Mouse (Mus musculus) heart, embryonic 13.5 days (tissue): ENCODE measurements around the gene Tmem235. TPM values are rescaled to one million over a fixed set of nuclear protein-coding genes. Genes with fewer than 3 reads are reported as not detected.
A peak's percentile ranks its signal among the peaks of the same experiment; 100 is the strongest.
"Not testable (repeated sequence)": the region's sequence is repeated elsewhere in the genome, so short reads cannot be mapped to it uniquely, and the experiment has no call there.

Source experiments
- ATAC-seq: fragments of 200-750 bp; cut with Nextera tagmentation; 2 replicates; pipeline ENCODE4 v1.8.0; 2017; ENCODE audit warnings: moderate TSS enrichment; ENCODE audit not compliant: insufficient number of reproducible peaks, low FRiP score, low TSS enrichment; ENCODE audit errors: extremely low read depth
- H3K27ac ChIP-seq: fragments of 300-500 bp; sonication (generic); replicated peaks from 2 replicates; pipeline ENCODE4 v1.5.1; 2015; ENCODE audit warnings: moderate library complexity, mild to moderate bottlenecking, inconsistent platforms
- H3K27me3 ChIP-seq: fragments of 300-500 bp; sonication (generic); replicated peaks from 2 replicates; pipeline ENCODE4 v1.6.1; 2015; ENCODE audit warnings: mild to moderate bottlenecking, inconsistent platforms
- H3K36me3 ChIP-seq: fragments of 300-500 bp; sonication (generic); 2 replicates; pipeline ENCODE4 v1.6.1; 2015; ENCODE audit warnings: mild to moderate bottlenecking, inconsistent platforms
- H3K4me1 ChIP-seq: fragments of 300-500 bp; sonication (generic); 2 replicates; pipeline ENCODE4 v1.6.1; 2015; ENCODE audit warnings: inconsistent platforms
- H3K4me2 ChIP-seq: fragments of 300-500 bp; sonication (generic); 2 replicates; pipeline ENCODE4 v1.6.1; 2015; ENCODE audit warnings: inconsistent platforms, mild to moderate bottlenecking, moderate library complexity
- H3K4me3 ChIP-seq: fragments of 300-500 bp; sonication (generic); 2 replicates; pipeline ENCODE4 v1.5.1; 2015; ENCODE audit warnings: moderate library complexity, mild to moderate bottlenecking, inconsistent platforms
- H3K9ac ChIP-seq: fragments of 300-500 bp; sonication (generic); 2 replicates; pipeline ENCODE4 v1.6.1; 2015; ENCODE audit warnings: inconsistent platforms, mild to moderate bottlenecking, moderate library complexity
- H3K9me3 ChIP-seq: fragments of 300-500 bp; sonication (generic); 2 replicates; pipeline ENCODE4 v1.6.1; 2016; ENCODE audit warnings: inconsistent platforms
- WGBS: fragments of 180-500 bp; shearing (Covaris S2); methylation state at CpG from one replicate; pipeline ENCODE4 v1.1.7; 2015; ENCODE audit warnings: mixed read lengths; 5-methylcytosine and 5-hydroxymethylcytosine counted together
- polyA plus RNA-seq: library from polyadenylated mRNA; unstranded; fragments of >200 nt; fragmentation: Nextera tagmentation; extraction: Ambion mirVana; gene quantifications from 2 replicates; pipeline ENCODE4 v1.2.1, GENCODE M21; 2015

Gene Tmem235
- polyA plus RNA-seq, 1 experiment from 2014 or later, result not detected

- Histone ChIP-seq H3K9me3 (no peaks in the 10 kb centered on the region), H3K4me1 (peaks cover 50% of the 10 kb centered on the region)
Measured at GRCm38 (mm10) chr11:117832086-117832969, 28.2 kb upstream of the Tmem235 start.

GRCm38 (mm10) chr11:117833509-117833908 is 27.0 kb upstream of the Tmem235 start:
- not testable (repeated sequence) for H3K4me3 ChIP-seq, H3K27me3 ChIP-seq, H3K9ac ChIP-seq, H3K9me3 ChIP-seq, H3K4me2 ChIP-seq, ATAC-seq, H3K36me3 ChIP-seq, H3K27ac ChIP-seq
- WGBS, result 92% methylated on average over 4 of the region's 6 CpGs
- peaks cover 45% of the 10 kb centered on the region for H3K4me1 ChIP-seq

More at GRCm38 (mm10) chr11:117832086-117832969, 28.2 kb upstream of the Tmem235 start:
- peaks cover 4% of the 10 kb centered on the region; the same call in 1 of the 2 replicates for H3K36me3 ChIP-seq
- peak overlapping the region; percentile 59 for H3K4me2 ChIP-seq
- 0 out of 2 replicates have a peak overlapping the region, but pooled peaks have one; percentile 8 for H3K27ac ChIP-seq
- 24% methylated on average over 28 of the region's 28 CpGs for WGBS
- peak; percentile 67 for ATAC-seq
- peak overlapping the region; percentile 33 for H3K4me3 ChIP-seq
- peak overlapping the region; percentile 56; the same call in 1 of the 2 replicates for H3K9ac ChIP-seq
- no peaks in the 10 kb centered on the region for H3K27me3 ChIP-seq

GRCm38 (mm10) chr11:117834086-117834485 is 26.5 kb upstream of the Tmem235 start:
- Histone ChIP-seq H3K9ac (no peak overlapping the region), H3K27me3 (no peaks in the 10 kb centered on the region), H3K27ac (no peak overlapping the region), H3K4me2 (no peak overlapping the region), H3K4me3 (no peak overlapping the region), H3K36me3 (peaks cover 4% of the 10 kb centered on the region; the same call in 1 of the 2 replicates), H3K9me3 (no peaks in the 10 kb centered on the region), H3K4me1 (peaks cover 45% of the 10 kb centered on the region)
- WGBS, result 86% methylated on average over 8 of the region's 8 CpGs
- no peak for ATAC-seq

GRCm38 (mm10) chr11:117836306-117836705 is 24.2 kb upstream of the Tmem235 start:
- peak overlapping the region; percentile 37 for H3K9ac ChIP-seq
- no peaks in the 10 kb centered on the region for H3K27me3 ChIP-seq
- WGBS, result 23% methylated on average over 13 of the region's 13 CpGs
- no peak overlapping the region for H3K27ac ChIP-seq
- H3K9me3 ChIP-seq, result no peaks in the 10 kb centered on the region
- peak overlapping the region; percentile 33 for H3K4me3 ChIP-seq
- peak overlapping the region; percentile 60 for H3K4me2 ChIP-seq
- peaks cover 39% of the 10 kb centered on the region for H3K4me1 ChIP-seq
- peaks cover 4% of the 10 kb centered on the region; the same call in 1 of the 2 replicates for H3K36me3 ChIP-seq
- ATAC-seq, result no peak

GRCm38 (mm10) chr11:117838572-117838971 is 22.0 kb upstream of the Tmem235 start:
- Histone ChIP-seq H3K27ac (peak overlapping the region; percentile 54), H3K4me3 (no peak overlapping the region), H3K9ac (no peak overlapping the region), H3K9me3 (no peaks in the 10 kb centered on the region), H3K27me3 (no peaks in the 10 kb centered on the region), H3K4me1 (peaks cover 30% of the 10 kb centered on the region), H3K36me3 (no peaks in the 10 kb centered on the region), H3K4me2 (no peak overlapping the region)
- ATAC-seq, result no peak
- 60% methylated on average over 2 of the region's 2 CpGs for WGBS

- Histone ChIP-seq H3K9ac (no peak overlapping the region), H3K27me3 (no peaks in the 10 kb centered on the region), H3K9me3 (no peaks in the 10 kb centered on the region), H3K4me1 (peaks cover 30% of the 10 kb centered on the region), H3K4me2 (no peak overlapping the region), H3K27ac (peak overlapping the region; percentile 54), H3K36me3 (no peaks in the 10 kb centered on the region), H3K4me3 (no peak overlapping the region)
- 63% methylated on average over 1 of the region's 1 CpGs for WGBS
- ATAC-seq, result no peak
Measured at GRCm38 (mm10) chr11:117839021-117839420, 21.5 kb upstream of the Tmem235 start.

GRCm38 (mm10) chr11:117840910-117841309 is 19.6 kb upstream of the Tmem235 start:
- Histone ChIP-seq H3K36me3 (no peaks in the 10 kb centered on the region), H3K9me3 (no peaks in the 10 kb centered on the region), H3K4me2 (no peak overlapping the region), H3K4me3 (no peak overlapping the region), H3K27me3 (no peaks in the 10 kb centered on the region), H3K4me1 (peaks cover 30% of the 10 kb centered on the region), H3K27ac (peak overlapping the region; percentile 53), H3K9ac (0 out of 2 replicates have a peak overlapping the region, but pooled peaks have one; percentile 0)
- ATAC-seq, result no peak
- 50% methylated on average over 1 of the region's 1 CpGs for WGBS

GRCm38 (mm10) chr11:117843434-117843833 is 17.1 kb upstream of the Tmem235 start:
- Histone ChIP-seq H3K27me3 (no peaks in the 10 kb centered on the region), H3K4me3 (no peak overlapping the region)
- WGBS, result 71% methylated on average over 2 of the region's 2 CpGs

GRCm38 (mm10) chr11:117844997-117845396 is 15.6 kb upstream of the Tmem235 start:
- H3K27me3 ChIP-seq, result no peaks in the 10 kb centered on the region
- WGBS, result 58% methylated on average over 2 of the region's 2 CpGs
- no peak overlapping the region for H3K4me2 ChIP-seq
- no peak overlapping the region for H3K9ac ChIP-seq
- H3K27ac ChIP-seq, result no peak overlapping the region
- ATAC-seq, result no peak
- no peaks in the 10 kb centered on the region for H3K36me3 ChIP-seq
- H3K9me3 ChIP-seq, result no peaks in the 10 kb centered on the region
- peaks cover 30% of the 10 kb centered on the region for H3K4me1 ChIP-seq
- no peak overlapping the region for H3K4me3 ChIP-seq

More at GRCm38 (mm10) chr11:117843434-117843833, 17.1 kb upstream of the Tmem235 start:
- Histone ChIP-seq H3K9me3 (no peaks in the 10 kb centered on the region), H3K4me1 (peaks cover 33% of the 10 kb centered on the region), H3K4me2 (no peak overlapping the region), H3K36me3 (no peaks in the 10 kb centered on the region), H3K9ac (no peak overlapping the region), H3K27ac (no peak overlapping the region)
- no peak for ATAC-seq

- H3K4me3 ChIP-seq, result no peak overlapping the region
- no peak for ATAC-seq
- no peak overlapping the region for H3K27ac ChIP-seq
- H3K36me3 ChIP-seq, result 0 out of 2 replicates have a peak, but pooled peaks cover 4% of the 10 kb centered on the region
- no peak overlapping the region for H3K4me2 ChIP-seq
- no peaks in the 10 kb centered on the region for H3K9me3 ChIP-seq
- 75% methylated on average over 2 of the region's 2 CpGs for WGBS
- H3K9ac ChIP-seq, result no peak overlapping the region
- H3K4me1 ChIP-seq, result peaks cover 32% of the 10 kb centered on the region
- H3K27me3 ChIP-seq, result no peaks in the 10 kb centered on the region
Measured at GRCm38 (mm10) chr11:117845651-117846050, 14.9 kb upstream of the Tmem235 start.

- Histone ChIP-seq H3K27me3 (no peaks in the 10 kb centered on the region), H3K4me2 (no peak overlapping the region), H3K9ac (no peak overlapping the region), H3K36me3 (peaks cover 12% of the 10 kb centered on the region), H3K9me3 (no peaks in the 10 kb centered on the region), H3K27ac (no peak overlapping the region), H3K4me1 (peaks cover 32% of the 10 kb centered on the region), H3K4me3 (no peak overlapping the region)
- 55% methylated on average over 5 of the region's 5 CpGs for WGBS
- ATAC-seq, result no peak
Measured at GRCm38 (mm10) chr11:117846640-117847039, 13.9 kb upstream of the Tmem235 start.
